Mouse (Mus musculus): ENCODE measurements around the gene Asb2.

DNA sequence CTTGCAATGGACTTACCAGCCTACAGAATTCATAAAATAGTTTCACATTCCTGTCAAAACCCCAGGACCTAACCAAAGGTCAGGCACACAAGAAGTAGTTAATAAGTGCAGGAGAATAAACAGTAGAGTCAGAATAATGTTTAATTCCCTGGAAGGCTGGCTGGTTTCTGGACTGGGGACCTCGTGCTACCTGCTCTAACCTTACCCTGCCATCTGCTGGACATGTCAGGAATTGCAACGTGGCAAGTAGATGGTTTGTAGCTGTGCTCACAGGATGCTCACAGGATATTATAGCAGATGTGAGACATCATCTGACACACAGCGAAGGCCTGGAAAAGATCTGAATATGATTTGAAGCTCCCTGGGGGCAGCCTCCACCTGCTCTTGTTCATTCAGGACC is 7.3 kb downstream of the Asb2 start:
- peak; percentile 92 for TF ChIP-seq CTCF (IDR thresholded peaks at IDR 0.05; ENCODE audit: borderline replicate concordance, extremely low read depth, insufficient read depth, insufficient read length)
- no peak for TF ChIP-seq POLR2A (IDR thresholded peaks at IDR 0.05; ENCODE audit: borderline replicate concordance, extremely low read depth, insufficient read depth, insufficient read length, poor library complexity, severe bottlenecking)
